Mouse (Mus musculus) testis, adult 2 months (tissue): ENCODE measurements around the gene Rdm1.

Experiments used
- CTCF ChIP-seq: fragments of 200-500 bp; IDR thresholded peaks from 2 replicates; pipeline ENCODE4 v1.5.1; 2012; ENCODE audit warnings: low read depth, mild to moderate bottlenecking, inconsistent platforms, low read length, moderate library complexity; ENCODE audit not compliant: control insufficient read depth, insufficient read depth, insufficient replicate concordance
- POLR2A ChIP-seq: fragments of 200-500 bp; IDR thresholded peaks from 2 replicates; pipeline ENCODE4 v1.6.1; 2012; ENCODE audit warnings: low read depth, mild to moderate bottlenecking, inconsistent platforms, low read length, moderate library complexity; ENCODE audit not compliant: control insufficient read depth

DNA sequence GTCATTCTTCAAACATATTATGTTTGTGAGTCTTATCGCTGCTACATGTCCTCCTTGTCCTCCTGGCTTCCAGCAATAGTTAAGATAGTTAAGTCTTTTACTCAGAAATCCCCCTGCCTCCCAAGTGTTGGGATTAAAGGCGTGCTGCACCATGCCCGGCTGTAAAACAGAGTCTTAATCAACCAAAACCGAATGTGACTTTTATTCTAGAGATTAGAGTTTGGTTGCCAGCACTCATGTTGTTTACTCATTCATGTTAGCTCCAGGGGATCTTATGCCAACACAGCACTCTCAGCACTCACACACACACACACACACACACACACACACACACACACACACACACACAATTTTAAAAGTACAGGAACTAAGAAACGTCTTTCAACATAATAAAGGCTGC, 15.9 kb downstream of the Rdm1 start:
- TF ChIP-seq CTCF (no peak), POLR2A (no peak)
